Mouse (Mus musculus): ENCODE data around the gene Dbx1.

The Dbx1 gene

GRCm38 (mm10) chr7:49636491-49637115 lies at the start of gene Dbx1:
Gene Dbx1, minus strand, starts transcription at chr7:49636849.
- no peak for DNase-seq (ENCODE audit: low spot score in 2 of 2)

DNA sequence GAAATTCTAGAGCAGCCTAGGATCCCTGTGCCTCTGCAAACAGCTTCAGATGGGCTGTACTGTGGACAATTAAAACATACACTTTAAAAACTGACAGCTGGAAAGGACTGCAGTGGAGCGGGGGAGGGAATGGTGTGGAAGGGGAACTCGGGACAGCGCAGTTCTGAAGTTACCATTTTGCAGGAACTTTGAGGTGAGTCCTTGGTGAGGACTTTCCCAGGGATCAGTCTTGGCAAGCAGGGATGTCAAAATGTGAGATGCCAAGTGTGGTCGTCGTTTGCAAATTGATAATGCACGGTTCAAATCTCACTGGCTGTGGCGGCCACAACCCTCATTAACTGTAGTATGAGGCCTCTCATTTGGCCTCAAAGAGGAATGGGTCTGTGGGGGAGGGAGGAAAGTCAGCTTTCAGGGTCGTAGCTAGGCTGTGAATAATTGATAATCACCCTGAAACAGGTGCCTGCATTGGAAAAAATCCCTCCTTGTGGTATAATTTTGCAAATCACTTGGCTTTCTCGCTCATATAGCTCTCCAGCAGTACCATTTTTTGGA lies 42.3 kb upstream of the Dbx1 start:
- no peak for DNase-seq (ENCODE audit: low spot score in 2 of 2)

- DNase-seq (ENCODE audit: low spot score in 2 of 2) = no peak
Observed at GRCm38 (mm10) chr7:49678100-49678825, 41.6 kb upstream of the Dbx1 start.

DNA sequence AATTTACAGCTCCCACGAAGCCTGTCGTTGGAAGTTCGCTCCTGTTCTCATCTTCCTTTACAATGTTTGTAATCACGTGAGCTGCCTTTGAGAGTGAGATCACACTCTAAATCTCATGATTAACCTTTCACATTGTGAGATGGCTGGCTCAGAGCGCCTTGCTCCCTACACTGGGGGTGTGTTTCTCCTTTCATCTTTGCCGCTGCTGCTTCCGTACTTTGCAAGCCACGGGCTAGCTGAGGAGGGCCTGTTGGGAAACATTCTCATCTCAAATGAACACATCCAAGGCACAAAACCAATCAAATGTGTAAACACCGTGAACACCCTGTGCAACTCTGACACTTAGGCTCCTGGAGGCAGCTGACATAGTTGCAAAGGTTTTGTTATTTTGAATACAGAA lies 40.5 kb upstream of the Dbx1 start:
- DNase-seq (ENCODE audit: low spot score in 2 of 2) = no peak

DNA sequence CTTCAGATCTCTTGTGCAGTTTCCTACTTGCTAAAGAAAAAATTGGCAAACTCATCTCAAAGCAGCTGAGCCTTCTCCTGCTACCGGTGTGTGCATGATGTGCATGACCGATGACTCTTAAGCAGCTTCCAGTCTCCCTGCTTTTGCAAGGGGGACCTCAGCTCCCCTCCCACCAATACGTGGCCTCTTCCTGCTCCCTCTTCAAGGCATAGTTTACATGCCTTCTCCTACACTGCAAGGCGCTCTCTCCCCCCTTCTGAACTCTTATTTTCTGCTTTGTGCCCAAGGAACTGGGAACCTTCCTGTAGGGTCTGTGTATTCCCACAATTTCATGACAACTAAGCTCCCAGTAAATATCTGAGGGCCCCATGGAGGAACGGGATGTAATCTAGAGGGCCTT lies 40.0 kb upstream of the Dbx1 start:
- DNase-seq (ENCODE audit: low spot score in 2 of 2) = no peak

DNA sequence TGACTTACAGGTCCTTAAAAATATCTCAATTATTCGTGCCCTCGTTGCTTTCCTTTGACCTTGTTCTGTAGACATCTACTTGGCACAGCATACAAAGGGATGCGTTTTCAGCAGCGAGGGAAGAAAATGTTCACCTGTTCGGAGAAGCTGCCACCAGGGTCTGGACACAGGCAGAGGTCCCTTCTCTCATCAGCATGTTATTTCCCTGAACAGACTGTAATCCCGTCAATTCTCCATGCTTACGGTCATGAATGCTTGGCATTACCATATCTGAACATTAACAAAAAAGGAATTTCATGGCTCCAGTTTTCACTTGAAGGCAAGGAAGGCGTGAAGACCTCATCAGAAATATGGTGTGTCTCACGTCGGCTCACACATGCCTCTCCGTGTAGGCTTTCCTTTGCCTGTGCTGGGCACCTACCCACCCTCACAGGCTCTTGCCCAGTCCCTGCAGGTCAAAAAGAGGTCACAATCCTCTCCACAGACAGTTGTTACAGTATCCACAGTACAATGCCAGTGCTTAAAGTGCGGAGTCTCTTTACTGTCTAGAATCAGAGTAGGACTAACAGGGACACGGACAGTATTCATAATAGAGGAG lies 31.7 kb upstream of the Dbx1 start:
- DNase-seq (ENCODE audit: low spot score in 2 of 2) = no peak

- no peak for DNase-seq (ENCODE audit: low spot score in 2 of 2)
Observed at GRCm38 (mm10) chr7:49663575-49663974, 26.9 kb upstream of the Dbx1 start.

DNA sequence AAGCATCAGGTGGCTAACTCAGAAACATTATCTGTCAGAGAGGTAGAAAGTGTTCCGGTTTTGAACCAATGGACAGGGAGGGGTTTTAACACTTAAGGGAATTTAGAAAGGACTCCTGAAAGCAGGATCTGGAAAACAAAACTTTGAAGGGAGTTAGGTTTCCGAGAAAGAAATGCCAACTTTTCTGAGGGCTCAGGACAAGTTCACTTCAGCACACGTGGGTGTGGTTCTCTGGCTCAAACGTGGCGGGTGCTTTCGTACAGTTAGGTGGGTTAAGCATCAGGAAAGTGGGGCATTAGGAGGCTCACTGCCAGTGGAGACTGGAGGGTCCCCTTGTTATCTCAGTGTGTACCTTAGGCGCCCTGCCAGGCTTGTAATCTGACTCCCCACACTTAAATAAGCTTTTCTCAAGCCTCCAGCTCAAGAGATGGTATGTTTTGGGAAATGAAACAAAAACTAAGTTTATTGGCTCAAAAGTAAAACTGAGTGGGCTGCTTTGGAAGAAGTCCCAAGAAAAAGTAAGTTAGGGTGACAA lies 25.9 kb upstream of the Dbx1 start:
- DNase-seq (ENCODE audit: low spot score in 2 of 2) = no peak

DNA sequence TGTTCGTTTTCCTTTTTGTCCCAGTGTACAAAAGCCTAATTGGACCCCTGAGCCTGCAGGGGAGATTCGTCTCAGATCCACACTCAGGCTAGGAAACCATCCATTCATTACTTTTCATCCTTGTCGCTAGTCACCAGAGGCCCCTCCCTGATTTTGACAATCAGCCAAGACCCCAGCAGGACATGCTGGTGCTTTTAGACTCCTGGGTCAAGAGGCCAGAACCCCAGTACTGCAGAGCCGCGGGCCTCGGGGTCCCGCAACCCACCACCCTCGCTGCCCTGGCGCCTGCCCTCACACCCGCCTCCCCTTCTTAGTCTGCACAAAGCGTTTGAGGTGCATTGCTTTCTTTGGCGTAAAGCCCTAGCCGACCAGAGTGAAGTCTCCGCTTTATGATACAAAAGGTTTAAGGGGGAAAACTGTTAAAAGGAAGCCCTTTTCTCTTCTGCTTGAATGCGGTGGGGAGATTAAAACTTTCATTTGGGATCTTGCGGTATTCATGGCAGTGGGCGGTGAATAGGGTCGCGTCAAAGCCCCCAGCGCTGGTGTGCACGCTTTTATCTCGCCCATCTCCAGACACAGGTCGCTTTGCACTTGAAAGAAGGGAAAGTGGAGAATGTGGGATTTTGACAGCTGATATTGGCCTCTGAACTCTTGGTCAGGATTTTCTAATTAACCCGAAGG lies 25.3 kb upstream of the Dbx1 start:
- no peak for DNase-seq (ENCODE audit: low spot score in 2 of 2)

- no peak for DNase-seq (ENCODE audit: low spot score in 2 of 2)
Observed at GRCm38 (mm10) chr7:49640709-49641305, 4.2 kb upstream of the Dbx1 start.

- DNase-seq (ENCODE audit: low spot score in 2 of 2) = no peak
Observed at GRCm38 (mm10) chr7:49639864-49640708, 3.4 kb upstream of the Dbx1 start.

GRCm38 (mm10) chr7:49638941-49639776 lies 2.5 kb upstream of the Dbx1 start:
- no peak for DNase-seq (ENCODE audit: low spot score in 2 of 2)

DNA sequence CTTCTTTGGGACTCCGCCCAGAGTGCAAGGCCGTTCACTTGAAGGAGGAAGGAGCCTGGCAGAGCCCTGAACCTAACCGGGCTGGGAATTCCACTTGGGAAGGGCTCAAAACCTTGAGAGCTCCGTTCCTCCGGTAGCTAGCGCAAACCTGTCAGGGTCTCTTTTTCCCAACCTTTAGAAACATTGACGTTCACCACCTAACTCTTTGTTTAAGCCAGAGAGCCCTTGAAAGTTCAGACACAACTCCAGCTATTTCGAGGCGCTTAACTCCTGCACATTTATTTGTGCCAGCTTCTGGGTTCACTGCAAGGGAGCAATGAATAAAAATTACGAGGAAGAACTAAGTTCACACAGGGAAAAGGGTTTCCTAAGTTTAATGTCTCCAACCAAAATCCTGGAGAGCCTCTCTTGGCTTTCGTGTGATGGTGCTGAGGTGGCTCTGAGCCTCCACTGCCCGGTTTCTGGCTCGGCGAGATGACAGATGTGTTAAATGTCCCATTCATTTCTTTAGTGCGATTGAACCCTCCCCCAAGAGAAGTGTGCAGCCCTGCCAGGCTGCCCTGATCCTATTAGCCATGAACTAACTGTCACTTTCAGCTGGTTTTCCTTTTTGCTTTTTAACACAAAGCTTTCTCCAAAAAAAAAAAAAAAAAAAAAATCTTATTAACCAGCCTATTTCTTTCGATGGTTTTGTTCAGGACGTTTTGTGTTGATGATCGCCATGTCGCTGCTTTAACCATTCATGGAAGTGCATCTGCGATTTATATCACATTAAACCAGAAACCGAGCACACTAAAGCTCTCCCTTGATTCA lies 1.4 kb upstream of the Dbx1 start:
- no peak for DNase-seq (ENCODE audit: low spot score in 2 of 2)

GRCm38 (mm10) chr7:49637281-49637680 lies 632 bp upstream of the Dbx1 start:
- no peak for DNase-seq (ENCODE audit: low spot score in 2 of 2)

DNA sequence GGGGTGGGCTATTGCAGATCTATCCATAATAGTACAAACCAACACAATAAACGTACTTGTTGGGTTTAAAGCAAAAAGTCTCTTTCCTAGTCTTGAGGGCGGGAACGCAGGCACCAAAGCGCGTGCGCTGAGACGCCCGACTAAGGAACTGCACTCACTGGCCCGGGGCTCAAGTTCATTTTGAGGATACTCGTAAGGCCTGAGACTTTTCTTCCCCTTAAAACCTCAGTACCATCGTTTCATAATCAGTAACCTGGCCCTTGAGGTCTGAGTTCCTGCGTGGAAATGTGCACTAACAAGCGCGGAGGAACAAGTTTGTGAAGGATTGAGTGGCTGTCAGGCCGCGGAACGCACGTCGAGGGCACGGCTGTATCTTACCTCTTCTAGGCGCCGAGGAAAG lies 678 bp downstream of the Dbx1 start:
- DNase-seq (ENCODE audit: low spot score in 2 of 2) = no peak

DNA sequence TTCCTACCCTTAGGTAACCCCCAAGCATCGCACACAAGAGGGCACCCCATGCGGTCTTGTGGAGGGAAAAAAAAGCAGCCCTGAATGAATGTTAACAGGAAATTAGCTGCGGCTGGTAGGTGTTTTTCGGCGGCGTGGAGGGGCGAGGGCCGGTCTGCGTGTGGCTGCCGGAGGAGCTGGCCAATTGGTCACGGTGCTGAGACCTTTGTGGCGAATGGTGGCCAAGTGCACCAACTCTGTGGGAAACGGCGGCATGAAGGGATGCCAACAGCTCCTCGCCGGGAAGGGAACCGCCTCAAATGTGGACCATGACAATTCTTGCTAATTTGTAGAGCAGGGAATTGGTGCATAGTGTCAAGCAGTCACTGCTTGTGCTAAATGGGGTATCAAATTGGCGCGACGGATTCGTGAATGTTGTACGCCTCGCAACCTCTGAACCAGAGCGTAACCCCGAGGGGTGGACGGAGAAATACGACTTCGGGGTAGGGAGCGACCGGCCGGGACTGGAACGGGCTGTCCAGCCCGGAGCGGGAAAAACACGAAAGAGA lies 1.5 kb downstream of the Dbx1 start:
- no peak for DNase-seq (ENCODE audit: low spot score in 2 of 2)

- DNase-seq (ENCODE audit: low spot score in 2 of 2) = no peak
Observed at GRCm38 (mm10) chr7:49634291-49635073, 2.2 kb downstream of the Dbx1 start.

All from right cerebral cortex, adult 2 months (tissue).